Mouse (Mus musculus) urinary bladder, postnatal 10 days (tissue): ENCODE measurements around the gene Olfr1211.

Experiments used
- DNase-seq: peaks from one replicate; pipeline ENCODE4 v3.0.0; 2022; ENCODE audit warnings: low spot score

The Olfr1211 gene

GRCm38 (mm10) chr2:88938011-88938410 is at the start of gene Olfr1211:
TSS of gene Olfr1211 (minus strand) at chr2:88938111.
- no peak for DNase-seq

DNA sequence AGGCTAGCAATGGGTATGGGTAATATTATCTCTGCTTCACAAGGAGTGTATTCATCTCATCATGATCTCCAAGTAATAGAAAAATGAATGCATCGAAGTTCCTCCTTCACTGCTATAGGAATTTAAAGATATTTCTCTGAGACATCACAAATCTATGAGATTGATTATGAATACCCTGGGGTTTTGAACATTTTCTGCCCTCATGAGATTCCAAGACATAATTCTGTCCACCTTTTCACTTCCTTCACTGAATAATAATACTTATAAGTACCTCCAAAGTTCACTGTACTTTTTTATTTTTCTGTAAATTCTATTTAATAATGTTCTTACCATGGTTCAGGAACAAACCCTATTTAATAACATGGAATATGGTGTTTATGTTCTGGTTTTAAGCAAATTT is 42.3 kb upstream of the Olfr1211 start, which contains the start of gene Gm13762:
TSS of gene Gm13762 (minus strand) at position 101 of the 400 bp plus-strand sequence.
- DNase-seq, result no peak

DNA sequence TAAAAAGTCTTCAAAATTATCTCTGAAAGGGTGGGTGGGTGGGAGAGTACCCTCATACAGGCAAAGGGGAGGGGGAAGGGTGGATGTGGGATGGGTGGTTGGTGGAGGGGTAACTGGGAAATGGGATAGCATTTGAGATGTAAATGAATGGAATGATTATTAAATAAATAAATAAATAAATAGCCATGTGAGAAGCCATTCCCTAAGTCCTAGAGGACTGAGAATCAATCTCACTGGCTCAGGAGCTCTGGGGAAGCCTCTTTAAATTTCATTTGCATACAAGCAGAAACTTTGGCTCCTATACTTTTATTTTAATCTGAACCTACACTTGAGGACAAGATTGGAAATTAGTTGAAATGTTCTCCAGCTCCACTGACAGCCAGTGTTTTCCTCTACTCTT is 15.8 kb upstream of the Olfr1211 start, which contains the start of gene Olfr1212:
TSS of gene Olfr1212 (plus strand) at position 301 of the 400 bp plus-strand sequence.
- DNase-seq, result no peak

DNA sequence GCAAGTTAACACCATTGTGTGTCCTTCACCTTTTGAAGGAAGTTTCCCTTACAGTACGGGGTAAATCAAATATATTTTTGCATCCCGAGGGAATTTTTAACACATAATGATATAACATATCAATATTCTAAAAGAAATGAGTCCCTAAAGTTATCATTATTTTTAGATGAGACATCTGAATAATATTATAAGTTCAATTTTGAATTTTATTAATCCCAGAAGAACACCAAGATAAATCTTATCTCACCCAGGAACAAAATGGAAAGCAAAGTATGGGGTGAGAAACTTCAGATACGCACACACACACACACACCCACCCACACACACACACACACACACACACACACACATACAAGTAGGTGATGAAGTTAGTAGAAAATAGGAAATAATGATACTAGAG is 22.9 kb downstream of the Olfr1211 start, which contains the start of gene Olfr1209:
TSS of gene Olfr1209 (minus strand) at position 101 of the 400 bp plus-strand sequence.
- no peak for DNase-seq

- no peak for DNase-seq
Measured at GRCm38 (mm10) chr2:88902211-88902610, 35.7 kb downstream of the Olfr1211 start, which contains the start of gene Olfr1208. TSS of gene Olfr1208 (minus strand) at chr2:88902311.
